Mouse (Mus musculus): Measurements from ENCODE around the gene Sptbn1.

DNA sequence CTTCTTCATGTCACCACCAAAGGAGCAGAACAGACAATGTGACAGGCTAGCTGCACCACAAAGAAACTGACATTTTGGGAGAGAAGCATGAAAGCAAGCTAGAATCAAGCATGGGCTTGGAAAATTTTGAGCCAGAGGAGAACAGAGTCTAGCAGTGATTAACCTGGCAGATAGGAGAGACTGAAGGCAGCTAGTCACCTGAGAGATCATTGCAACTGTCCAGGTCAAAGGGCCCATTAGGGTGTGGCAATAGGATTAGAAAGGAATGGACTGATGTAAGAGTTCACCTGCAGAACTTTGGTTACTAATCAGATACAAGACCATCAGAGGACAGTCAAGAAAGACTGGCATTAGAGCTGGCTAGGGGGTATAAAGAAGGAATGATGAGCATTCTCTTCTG, 67.6 kb downstream of the Sptbn1 start:
- TF ChIP-seq CTCF (IDR thresholded peaks at IDR 0.05; ENCODE audit: borderline replicate concordance, extremely low read depth, insufficient read depth, insufficient read length): no peak
- TF ChIP-seq POLR2A (IDR thresholded peaks at IDR 0.05; ENCODE audit: borderline replicate concordance, extremely low read depth, insufficient read depth, insufficient read length, poor library complexity, severe bottlenecking): no peak
